Mouse (Mus musculus): ENCODE results near the gene Grik2.

- TF ChIP-seq CTCF (IDR thresholded peaks at IDR 0.05; ENCODE audit: borderline replicate concordance, extremely low read depth, insufficient read depth, insufficient read length), result no peak
- no peak for TF ChIP-seq POLR2A (IDR thresholded peaks at IDR 0.05; ENCODE audit: borderline replicate concordance, extremely low read depth, insufficient read depth, insufficient read length, poor library complexity, severe bottlenecking)
Measured at GRCm38 (mm10) chr10:49704446-49704845, 84.1 kb downstream of the Grik2 start.

Measured in brain, embryonic 14.5 days (tissue).